Mouse (Mus musculus) MEL (cell line): ENCODE results near the gene Sez6. TPM values are rescaled to one million over a fixed set of nuclear protein-coding genes. Genes with fewer than 3 reads are reported as not detected.

Source experiments
- DNase-seq: peaks from one replicate; pipeline ENCODE4 v3.0.0; 2011; ENCODE audit warnings: low read depth, low spot score
- H3K27ac ChIP-seq: 2 replicates; pipeline ENCODE4 v1.5.1; 2012; ENCODE audit warnings: low read depth, mild to moderate bottlenecking, control low read depth, low read length, moderate library complexity; ENCODE audit not compliant: control insufficient read depth
- H3K27me3 ChIP-seq, 2 experiments: fragments of 150-350 bp in 1 of 2; sonication (generic) in 1 of 2; 2 replicates each; pipeline ENCODE4 v1.6.1; 2012; ENCODE audit warnings: low read length in 2 of 2, mild to moderate bottlenecking in 2 of 2, improper control_type of control experiment in 1 of 2, moderate library complexity in 1 of 2; ENCODE audit not compliant: insufficient read depth in 2 of 2, control insufficient read depth in 1 of 2
- H3K36me3 ChIP-seq, 2 experiments: 2 replicates each; pipeline ENCODE4 v1.6.1; 2012 to 2014; ENCODE audit warnings: low read length in 2 of 2, improper control_type of control experiment in 1 of 2, inconsistent platforms in 1 of 2, mild to moderate bottlenecking in 1 of 2; ENCODE audit not compliant: insufficient read depth in 2 of 2, control insufficient read depth in 1 of 2
- H3K4me1 ChIP-seq, 2 experiments: fragments of 150-350 bp in 1 of 2; sonication (generic) in 1 of 2; 2 replicates each; pipeline ENCODE4 v1.6.1; 2012; ENCODE audit warnings: low read length in 2 of 2, improper control_type of control experiment in 1 of 2, mild to moderate bottlenecking in 1 of 2; ENCODE audit not compliant: insufficient read depth in 2 of 2, control insufficient read depth in 1 of 2
- H3K4me3 ChIP-seq, 2 experiments: fragments of 150-350 bp in 1 of 2; sonication (generic) in 1 of 2; 2 replicates each; pipeline ENCODE4 v1.5.1; 2012; ENCODE audit warnings: low read depth in 2 of 2, low read length in 2 of 2, mild to moderate bottlenecking in 2 of 2, moderate library complexity in 2 of 2, control low read depth in 1 of 2, improper control_type of control experiment in 1 of 2; ENCODE audit not compliant: control insufficient read depth in 1 of 2, insufficient read depth in 1 of 2
- H3K79me2 ChIP-seq: 2 replicates; pipeline ENCODE4 v1.6.1; 2012; ENCODE audit warnings: mild to moderate bottlenecking, low read length, moderate library complexity; ENCODE audit not compliant: control insufficient read depth, poor library complexity, insufficient read depth
- H3K9ac ChIP-seq: 2 replicates; pipeline ENCODE4 v1.6.1; 2012; ENCODE audit warnings: low read depth, mild to moderate bottlenecking, control low read depth, low read length, moderate library complexity; ENCODE audit not compliant: control insufficient read depth, poor library complexity, severe bottlenecking
- H3K9me3 ChIP-seq: fragments of 150-350 bp; sonication (generic); replicated peaks from 2 replicates; pipeline ENCODE4 v1.6.1; 2012; ENCODE audit warnings: mild to moderate bottlenecking, low read length, improper control_type of control experiment, moderate library complexity; ENCODE audit not compliant: insufficient read depth
- CHD1 ChIP-seq: IDR thresholded peaks from 2 replicates; pipeline ENCODE4 v1.6.1; 2012; ENCODE audit warnings: low read depth, mild to moderate bottlenecking, inconsistent platforms, low read length, improper control_type of control experiment
- CTCF ChIP-seq, 3 experiments: IDR thresholded peaks in 2 of 3; conservative IDR thresholded peaks in 1 of 3; 2 replicates each; pipeline ENCODE4 v1.5.1; 2011 to 2012; ENCODE audit warnings: low read length in 3 of 3, low read depth in 2 of 3, mild to moderate bottlenecking in 2 of 3, improper control_type of control experiment in 1 of 3, inconsistent platforms in 1 of 3, mixed read lengths in 1 of 3, moderate library complexity in 1 of 3; ENCODE audit not compliant: control insufficient read depth in 1 of 3, insufficient read depth in 1 of 3, poor library complexity in 1 of 3, severe bottlenecking in 1 of 3
- ELF1 ChIP-seq: IDR thresholded peaks from 2 replicates; pipeline ENCODE4 v1.6.1; 2014; ENCODE audit warnings: low read depth, mild to moderate bottlenecking, inconsistent platforms, low read length, improper control_type of control experiment, moderate library complexity
- JUND ChIP-seq: IDR thresholded peaks from 2 replicates; pipeline ENCODE4 v1.6.1; 2011; ENCODE audit warnings: low read depth, mild to moderate bottlenecking, improper control_type of control experiment, low read length
- KAT2A ChIP-seq: conservative IDR thresholded peaks from 2 replicates; pipeline ENCODE4 v1.6.1; 2012; ENCODE audit warnings: low read depth, low read length, improper control_type of control experiment, inconsistent platforms
- MAFK ChIP-seq: IDR thresholded peaks from 2 replicates; pipeline ENCODE4 v1.6.1; 2011; ENCODE audit warnings: low read depth, mild to moderate bottlenecking, low read length, improper control_type of control experiment, borderline replicate concordance
- MYB ChIP-seq: IDR thresholded peaks from 2 replicates; pipeline ENCODE4 v1.6.1; 2011; ENCODE audit warnings: mild to moderate bottlenecking, low read depth, low read length, improper control_type of control experiment
- POLR2AphosphoS5 ChIP-seq: IDR thresholded peaks from 2 replicates; pipeline ENCODE4 v1.6.1; 2012; ENCODE audit warnings: low read depth, borderline replicate concordance, mild to moderate bottlenecking, inconsistent platforms, low read length, moderate library complexity, mixed read lengths
- TAL1 ChIP-seq: IDR thresholded peaks from 2 replicates; pipeline ENCODE4 v1.6.1; 2012; ENCODE audit warnings: mild to moderate bottlenecking, inconsistent platforms, low read length, moderate library complexity, mixed read lengths
- TCF12 ChIP-seq: IDR thresholded peaks from 2 replicates; pipeline ENCODE4 v1.6.1; 2014; ENCODE audit warnings: low read depth, mild to moderate bottlenecking, inconsistent platforms, low read length, improper control_type of control experiment, moderate library complexity
- UBTF ChIP-seq: IDR thresholded peaks from 2 replicates; pipeline ENCODE4 v1.6.1; 2012; ENCODE audit warnings: low read depth, mild to moderate bottlenecking, inconsistent platforms, low read length, improper control_type of control experiment, moderate library complexity, borderline replicate concordance; ENCODE audit not compliant: insufficient read depth
- USF1 ChIP-seq: IDR thresholded peaks from 2 replicates; pipeline ENCODE4 v1.6.1; 2014; ENCODE audit warnings: low read depth, mild to moderate bottlenecking, inconsistent platforms, low read length, improper control_type of control experiment, moderate library complexity
- ZKSCAN1 ChIP-seq: IDR thresholded peaks from 2 replicates; pipeline ENCODE4 v1.6.1; 2012; ENCODE audit warnings: low read depth, mild to moderate bottlenecking, inconsistent platforms, low read length, improper control_type of control experiment, moderate library complexity
- ZNF384 ChIP-seq: IDR thresholded peaks from 2 replicates; pipeline ENCODE4 v1.6.1; 2012; ENCODE audit warnings: low read depth, mild to moderate bottlenecking, inconsistent platforms, low read length, improper control_type of control experiment
- polyA plus RNA-seq, 2 experiments: library from polyadenylated mRNA; stranded (reverse) in 1 of 2; unstranded in 1 of 2; fragments of >175 nt in 1 of 2; fragments of >200 nt in 1 of 2; gene quantifications; 2 replicates each; pipeline versions ENCODE4 v1.2.1 to v1.2.4; 2012; ENCODE audit warnings: low replicate concordance in 2 of 2, low read depth in 1 of 2; ENCODE audit not compliant: insufficient read length in 2 of 2, insufficient read depth in 1 of 2, missing spikeins in 1 of 2
- total RNA-seq: library from RNA; depleted of rRNA; stranded (reverse); fragments of 300-350 nt; gene quantifications from 2 replicates; pipeline ENCODE4 v1.2.3, GENCODE M21; 2012

Sez6 gene
- total and polyA plus RNA-seq, 3 experiments: 0.04 TPM; not detected in 2

- H3K4me3 ChIP-seq: no peak overlapping the region
- H3K4me1 ChIP-seq: no peaks in the 10 kb centered on the region
- H3K9ac ChIP-seq: no peak overlapping the region
- H3K27me3 ChIP-seq: peaks cover 24 to 32% of the 10 kb centered on the region in 2 experiments
- no peak for TF ChIP-seq MYB
- no peak for TF ChIP-seq USF1
- no peak for TF ChIP-seq TCF12
- no peak for TF ChIP-seq POLR2AphosphoS5
- H3K79me2 ChIP-seq: no peaks in the 10 kb centered on the region
- no peak for DNase-seq
- no peak overlapping the region for H3K27ac ChIP-seq
- H3K9me3 ChIP-seq: no peaks in the 10 kb centered on the region
- H3K36me3 ChIP-seq: no peaks in the 10 kb centered on the region
Measured at GRCm38 (mm10) chr11:77888846-77889245, 41.8 kb upstream of the Sez6 start.

GRCm38 (mm10) chr11:77889484-77889883 lies 41.1 kb upstream of the Sez6 start:
- Histone ChIP-seq H3K4me3 (no peak overlapping the region), H3K9me3 (no peaks in the 10 kb centered on the region), H3K36me3 (no peaks in the 10 kb centered on the region), H3K79me2 (no peaks in the 10 kb centered on the region), H3K27me3 (peaks cover 24 to 32% of the 10 kb centered on the region in 2 experiments), H3K4me1 (no peaks in the 10 kb centered on the region), H3K9ac (no peak overlapping the region), H3K27ac (no peak overlapping the region)
- no peak for DNase-seq
- TF ChIP-seq KAT2A (no peak), JUND (no peak), CHD1 (no peak), ZNF384 (no peak), CTCF (IDR thresholded peaks at IDR 0.05 in 2 of 3, conservative IDR thresholded peaks at IDR 0.05 in 1 of 3; ENCODE audit: control insufficient read depth in 1 of 3, insufficient read depth in 1 of 3, low read depth in 2 of 3, low read length in 3 of 3, poor library complexity in 1 of 3, severe bottlenecking in 1 of 3) (no peak)

- H3K36me3 ChIP-seq: no peaks in the 10 kb centered on the region
- no peak overlapping the region for H3K4me3 ChIP-seq
- H3K9me3 ChIP-seq: no peaks in the 10 kb centered on the region
- no peak overlapping the region for H3K27ac ChIP-seq
- no peaks in the 10 kb centered on the region for H3K4me1 ChIP-seq
- no peak for DNase-seq
- H3K79me2 ChIP-seq: no peaks in the 10 kb centered on the region
- TF ChIP-seq ZKSCAN1: no peak
- no peak for TF ChIP-seq MAFK
- no peak for TF ChIP-seq ELF1
- no peak for TF ChIP-seq TAL1
- no peak for TF ChIP-seq UBTF
- H3K9ac ChIP-seq: no peak overlapping the region
- H3K27me3 ChIP-seq: peaks cover 24 to 28% of the 10 kb centered on the region in 2 experiments
Measured at GRCm38 (mm10) chr11:77890648-77891258, 39.8 kb upstream of the Sez6 start.
